Mouse (Mus musculus): ENCODE data around the gene Gm17657. TPM values are rescaled to one million over a fixed set of nuclear protein-coding genes. Genes with fewer than 3 reads are reported as not detected.

The Gm17657 gene
- not detected in 2 replicates for polyA plus RNA-seq (2012; rRNA removed)

DNA sequence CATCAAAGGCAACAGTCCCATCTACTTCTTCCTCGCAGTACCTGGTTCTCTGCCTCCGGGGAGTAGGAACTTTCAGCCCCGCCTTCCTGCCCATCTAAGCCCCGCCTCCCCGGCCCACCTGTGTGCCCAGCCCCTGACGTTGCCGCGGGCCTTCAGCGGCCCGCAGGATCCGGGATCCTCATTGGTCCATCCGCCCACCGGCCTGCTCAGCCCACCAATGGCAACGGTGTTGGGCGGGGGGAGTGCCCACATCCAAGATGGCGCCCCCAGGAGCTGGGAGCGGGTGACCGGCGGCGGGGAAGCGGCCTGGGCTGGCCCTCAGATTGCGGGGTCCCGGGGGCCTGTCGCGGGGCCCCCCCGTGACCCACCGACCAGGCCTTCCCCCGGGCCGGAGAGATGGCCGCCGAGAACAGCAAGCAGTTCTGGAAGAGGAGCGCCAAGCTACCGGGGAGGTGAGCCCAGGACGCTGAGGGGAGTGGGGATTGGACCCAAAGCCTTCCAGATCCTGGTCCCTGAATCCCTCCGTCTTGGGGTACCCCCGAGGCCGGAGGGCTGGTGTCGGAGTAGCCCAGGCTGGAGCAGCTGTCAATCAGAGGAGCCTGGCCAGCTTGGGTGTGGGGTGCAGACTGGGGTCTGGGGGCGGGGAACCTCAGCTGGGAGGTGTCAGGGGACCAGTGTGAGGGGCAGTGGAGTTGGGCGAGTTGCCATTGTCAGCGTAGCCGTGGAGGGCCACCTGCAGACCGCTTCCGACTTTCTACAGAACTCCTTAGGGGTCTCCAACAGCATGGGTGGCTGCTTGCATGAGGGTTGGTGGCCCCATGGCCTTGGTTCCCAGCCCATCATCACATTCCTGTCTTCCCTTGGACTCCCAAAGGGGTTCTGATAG is at the start of gene Gm17657, which contains the start of gene Tbc1d22b:
Gene Gm17657, minus strand, starts transcription at position 96 of the 886 bp plus-strand sequence.
Gene Tbc1d22b, plus strand, starts transcription at position 243 of the 886 bp plus-strand sequence.
- H3K27me3 ChIP-seq (replicated peaks; ENCODE audit: control insufficient read depth, insufficient read depth, low read length), result no peaks in the 10 kb centered on the region
- peak within 1 kb of the TSS; percentile 74 for H3K27ac ChIP-seq (ENCODE audit: insufficient read depth, low read depth, low read length)
- peak; percentile 98 for DNase-seq
- no peaks in the 10 kb centered on the region for H3K36me3 ChIP-seq (ENCODE audit: control insufficient read depth, insufficient read depth, low read length)
- under 1% methylated on average over 44 of the region's 44 CpGs for WGBS
- peaks cover 16% of the 10 kb centered on the region; the same call in 1 of the 2 replicates for H3K4me1 ChIP-seq (ENCODE audit: control insufficient read depth, insufficient read depth, low read length)
- TF ChIP-seq CTCF (conservative IDR thresholded peaks at IDR 0.05; ENCODE audit: insufficient read depth, insufficient read length, low read depth, low read length) (no peak), POLR2A (IDR thresholded peaks at IDR 0.05; ENCODE audit: low read depth, low read length) (no peak)
- H3K4me3 ChIP-seq (ENCODE audit: insufficient read depth, low read depth, low read length), result peak within 1 kb of the TSS; percentile 94

DNA sequence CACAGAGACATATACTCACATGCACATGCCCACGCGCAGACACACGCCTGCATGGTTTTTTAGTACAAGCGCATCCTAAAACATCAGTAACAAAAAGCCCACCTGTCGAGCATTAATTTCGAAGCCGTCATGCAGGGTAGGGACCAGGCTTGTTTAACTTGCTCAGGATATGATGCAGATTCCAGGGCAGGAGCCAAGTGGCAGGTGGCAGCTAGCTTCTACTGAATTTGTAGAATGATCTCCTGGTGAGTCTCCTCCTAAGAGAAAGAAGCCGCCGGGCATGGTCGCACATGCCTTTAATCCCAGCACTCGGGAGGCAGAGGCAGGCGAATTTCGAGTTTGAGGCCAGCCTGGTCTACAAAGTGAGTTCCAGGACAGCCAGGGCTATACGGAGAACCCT is 49.6 kb upstream of the Gm17657 start:
- Histone ChIP-seq H3K27ac (ENCODE audit: insufficient read depth, low read depth, low read length) (no peak overlapping the region), H3K36me3 (ENCODE audit: control insufficient read depth, insufficient read depth, low read length) (0 out of 2 replicates have a peak, but pooled peaks cover 1% of the 10 kb centered on the region), H3K4me1 (ENCODE audit: control insufficient read depth, insufficient read depth, low read length) (no peaks in the 10 kb centered on the region), H3K4me3 (ENCODE audit: insufficient read depth, low read depth, low read length) (no peak overlapping the region), H3K27me3 (replicated peaks; ENCODE audit: control insufficient read depth, insufficient read depth, low read length) (no peaks in the 10 kb centered on the region)
- no peak for TF ChIP-seq CTCF (conservative IDR thresholded peaks at IDR 0.05; ENCODE audit: insufficient read depth, insufficient read length, low read depth, low read length)
- TF ChIP-seq POLR2A (IDR thresholded peaks at IDR 0.05; ENCODE audit: low read depth, low read length), result no peak
- no peak for DNase-seq
- 97% methylated on average over 14 of the region's 14 CpGs for WGBS

DNA sequence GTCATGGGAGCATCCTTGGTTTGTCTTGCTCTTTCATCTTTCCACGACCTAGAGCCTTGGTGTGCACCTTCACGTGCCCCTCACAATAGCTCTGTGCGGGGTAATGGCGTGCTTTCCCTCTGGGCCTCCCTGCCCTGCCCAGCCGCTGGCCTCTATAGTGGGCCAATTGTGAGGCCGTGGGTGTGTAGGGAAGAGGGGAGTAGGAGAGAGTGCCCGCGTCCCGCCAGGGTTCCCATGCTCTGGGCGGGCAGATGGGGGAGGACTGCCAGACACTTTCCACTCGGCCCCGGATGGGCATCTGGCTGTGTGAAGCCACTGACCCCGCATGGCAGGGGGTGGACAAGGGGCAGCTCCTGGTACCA is 47.3 kb upstream of the Gm17657 start:
- H3K36me3 ChIP-seq (ENCODE audit: control insufficient read depth, insufficient read depth, low read length), result 0 out of 2 replicates have a peak, but pooled peaks cover 1% of the 10 kb centered on the region

DNA sequence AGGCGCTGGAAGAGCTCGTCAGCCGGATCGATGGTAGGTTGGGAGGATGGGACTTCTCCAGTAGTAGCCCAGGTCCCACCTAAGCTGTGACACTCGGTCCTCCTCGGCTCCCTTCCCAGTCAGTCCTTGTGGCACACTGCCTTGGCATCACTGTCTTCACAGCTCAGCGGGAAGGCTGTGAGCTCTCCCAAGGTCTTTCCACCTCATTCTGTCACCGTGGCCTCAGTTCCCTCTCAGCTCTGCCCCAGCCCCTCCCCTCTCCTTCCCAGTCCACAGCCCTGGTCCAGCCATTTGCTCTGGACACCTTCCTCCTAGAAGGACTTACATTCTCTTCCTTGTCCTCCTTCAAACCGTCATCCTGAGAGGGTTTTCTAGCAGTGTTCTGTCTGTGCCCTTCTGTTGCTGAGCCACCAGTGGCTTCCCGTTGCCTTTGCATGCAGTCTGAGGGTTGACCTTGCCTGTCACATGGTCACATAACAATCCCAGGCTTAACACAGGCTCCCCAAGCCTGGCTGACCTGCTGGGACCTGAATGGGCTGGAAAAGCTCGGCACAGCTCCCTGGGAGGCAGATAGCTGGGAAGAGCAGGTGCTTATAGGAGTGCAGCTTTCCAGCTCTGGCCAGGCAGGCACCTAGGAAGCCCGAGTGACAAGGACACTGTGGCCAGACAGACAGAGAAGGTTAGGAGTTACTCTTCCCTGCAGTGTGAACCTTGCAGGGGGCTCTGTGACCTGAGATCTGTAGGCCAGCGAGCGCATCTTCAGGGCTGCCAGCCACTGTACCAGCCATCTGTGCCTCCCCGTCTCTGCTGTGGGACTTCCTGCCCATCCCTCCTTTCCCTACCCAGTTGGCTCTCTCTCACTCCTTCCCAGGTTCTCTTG is 46.7 kb upstream of the Gm17657 start:
- WGBS, result 72% methylated on average over 15 of the region's 15 CpGs
- 0 out of 2 replicates have a peak, but pooled peaks cover 1% of the 10 kb centered on the region for H3K36me3 ChIP-seq (ENCODE audit: control insufficient read depth, insufficient read depth, low read length)
- no peaks in the 10 kb centered on the region for H3K27me3 ChIP-seq (replicated peaks; ENCODE audit: control insufficient read depth, insufficient read depth, low read length)
- TF ChIP-seq CTCF (conservative IDR thresholded peaks at IDR 0.05; ENCODE audit: insufficient read depth, insufficient read length, low read depth, low read length), result no peak
- TF ChIP-seq POLR2A (IDR thresholded peaks at IDR 0.05; ENCODE audit: low read depth, low read length), result no peak
- no peaks in the 10 kb centered on the region for H3K4me1 ChIP-seq (ENCODE audit: control insufficient read depth, insufficient read depth, low read length)
- peak overlapping the region; percentile 30 for H3K4me3 ChIP-seq (ENCODE audit: insufficient read depth, low read depth, low read length)
- peak; percentile 47 for DNase-seq
- peak overlapping the region; percentile 71 for H3K27ac ChIP-seq (ENCODE audit: insufficient read depth, low read depth, low read length)

More for the DNA sequence above, 47.3 kb upstream of the Gm17657 start:
- DNase-seq, result no peak
- Histone ChIP-seq H3K27me3 (replicated peaks; ENCODE audit: control insufficient read depth, insufficient read depth, low read length) (no peaks in the 10 kb centered on the region), H3K4me1 (ENCODE audit: control insufficient read depth, insufficient read depth, low read length) (no peaks in the 10 kb centered on the region), H3K4me3 (ENCODE audit: insufficient read depth, low read depth, low read length) (no peak overlapping the region), H3K27ac (ENCODE audit: insufficient read depth, low read depth, low read length) (peak overlapping the region; percentile 52; the same call in 1 of the 2 replicates)
- 84% methylated on average over 13 of the region's 13 CpGs for WGBS
- TF ChIP-seq CTCF (conservative IDR thresholded peaks at IDR 0.05; ENCODE audit: insufficient read depth, insufficient read length, low read depth, low read length), result no peak
- no peak for TF ChIP-seq POLR2A (IDR thresholded peaks at IDR 0.05; ENCODE audit: low read depth, low read length)

DNA sequence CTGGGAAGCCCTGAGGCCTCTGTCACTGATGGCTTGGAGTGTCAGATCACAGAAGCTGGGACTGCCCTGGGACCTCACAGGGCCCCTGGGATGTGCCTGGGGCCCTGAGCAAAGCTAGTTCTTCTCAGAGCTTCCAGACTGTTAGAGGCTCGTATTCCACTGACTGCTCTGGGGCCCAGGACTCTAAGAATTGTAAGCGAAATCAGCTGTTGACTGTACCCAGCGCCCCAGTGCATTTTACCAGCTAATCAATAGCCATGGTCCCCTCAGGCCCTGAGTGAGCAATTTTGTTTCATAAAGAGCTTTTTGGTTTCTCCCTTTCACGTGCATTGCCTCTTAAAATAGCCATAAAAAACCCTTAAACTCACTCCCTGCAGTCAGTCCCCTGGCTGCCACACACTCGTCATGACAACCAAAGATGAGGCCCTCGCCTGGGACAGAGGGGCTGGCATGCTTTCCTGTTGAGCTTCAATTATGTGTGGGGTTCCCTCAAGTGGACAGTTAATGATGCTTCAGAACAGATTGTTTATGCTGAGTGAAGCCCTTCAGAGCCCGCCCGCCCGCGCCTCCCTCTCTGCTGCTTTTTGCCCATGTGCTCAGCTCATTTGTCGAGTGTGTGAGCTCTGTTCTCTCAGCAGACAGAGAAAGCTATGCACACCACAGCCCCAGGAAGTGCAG is 39.9 kb upstream of the Gm17657 start:
- Histone ChIP-seq H3K27me3 (replicated peaks; ENCODE audit: control insufficient read depth, insufficient read depth, low read length) (no peaks in the 10 kb centered on the region), H3K27ac (ENCODE audit: insufficient read depth, low read depth, low read length) (no peak overlapping the region), H3K36me3 (ENCODE audit: control insufficient read depth, insufficient read depth, low read length) (no peaks in the 10 kb centered on the region), H3K4me3 (ENCODE audit: insufficient read depth, low read depth, low read length) (no peak overlapping the region), H3K4me1 (ENCODE audit: control insufficient read depth, insufficient read depth, low read length) (no peaks in the 10 kb centered on the region)
- no peak for DNase-seq
- 84% methylated on average over 11 of the region's 11 CpGs for WGBS
- TF ChIP-seq CTCF (conservative IDR thresholded peaks at IDR 0.05; ENCODE audit: insufficient read depth, insufficient read length, low read depth, low read length), result no peak
- TF ChIP-seq POLR2A (IDR thresholded peaks at IDR 0.05; ENCODE audit: low read depth, low read length), result no peak

DNA sequence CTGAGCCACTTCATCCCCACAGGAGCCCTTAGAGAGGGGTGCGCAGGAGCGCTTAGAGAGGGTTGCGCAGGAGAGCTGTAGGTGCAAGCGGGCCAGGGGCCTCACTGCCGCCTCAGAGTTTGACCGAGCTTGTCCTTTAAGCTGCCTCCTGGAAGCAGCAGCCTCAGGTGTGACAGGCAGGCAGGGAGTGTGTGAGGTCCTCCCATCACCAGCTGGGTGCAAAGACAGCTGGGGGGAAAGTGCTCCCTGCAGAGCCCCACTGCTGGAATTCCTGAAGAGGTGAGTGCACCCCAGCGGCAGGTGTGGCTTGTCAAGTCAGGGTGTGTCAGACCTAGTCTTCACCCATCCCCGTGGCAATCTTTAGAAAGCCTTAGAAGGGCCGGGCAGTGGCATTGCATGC is 37.5 kb upstream of the Gm17657 start:
- H3K27me3 ChIP-seq (replicated peaks; ENCODE audit: control insufficient read depth, insufficient read depth, low read length), result no peaks in the 10 kb centered on the region
- 82% methylated on average over 9 of the region's 9 CpGs for WGBS
- H3K4me3 ChIP-seq (ENCODE audit: insufficient read depth, low read depth, low read length), result no peak overlapping the region
- TF ChIP-seq CTCF (conservative IDR thresholded peaks at IDR 0.05; ENCODE audit: insufficient read depth, insufficient read length, low read depth, low read length) (no peak), POLR2A (IDR thresholded peaks at IDR 0.05; ENCODE audit: low read depth, low read length) (no peak)
- no peak for DNase-seq
- no peaks in the 10 kb centered on the region for H3K4me1 ChIP-seq (ENCODE audit: control insufficient read depth, insufficient read depth, low read length)
- H3K27ac ChIP-seq (ENCODE audit: insufficient read depth, low read depth, low read length), result no peak overlapping the region
- no peaks in the 10 kb centered on the region for H3K36me3 ChIP-seq (ENCODE audit: control insufficient read depth, insufficient read depth, low read length)

Measured in kidney, adult 2 months (tissue).